Mouse (Mus musculus) cortical plate, adult 2 months (tissue): ENCODE results near the gene Ddx5. TPM values are rescaled to one million over a fixed set of nuclear protein-coding genes. Genes with fewer than 3 reads are reported as not detected.
A peak's percentile ranks its signal among the peaks of the same experiment; 100 is the strongest.
"Not testable (repeated sequence)": the region's sequence is repeated elsewhere in the genome, so short reads cannot be mapped to it uniquely, and the experiment has no call there.

Source experiments
- H3K27ac ChIP-seq: fragments of 200-500 bp; 2 replicates; pipeline ENCODE4 v1.5.1; 2012; ENCODE audit warnings: low read length, control low read depth, inconsistent platforms; ENCODE audit not compliant: insufficient read depth
- H3K4me1 ChIP-seq: fragments of 200-500 bp; 2 replicates; pipeline ENCODE4 v1.6.1; 2011; ENCODE audit warnings: low read length; ENCODE audit not compliant: control insufficient read depth, insufficient read depth
- H3K4me3 ChIP-seq: fragments of 200-500 bp; 2 replicates; pipeline ENCODE4 v1.5.1; 2011; ENCODE audit warnings: mild to moderate bottlenecking, low read length, control low read depth; ENCODE audit not compliant: insufficient read depth
- CTCF ChIP-seq: fragments of 200-500 bp; IDR thresholded peaks from 2 replicates; pipeline ENCODE4 v1.5.1; 2011; ENCODE audit warnings: mild to moderate bottlenecking, control low read depth, low read length; ENCODE audit not compliant: insufficient read depth; ENCODE audit errors: extremely low read depth
- POLR2A ChIP-seq: fragments of 200-500 bp; IDR thresholded peaks from 2 replicates; pipeline ENCODE4 v1.6.1; 2011; ENCODE audit warnings: mild to moderate bottlenecking, low read length, control low read depth; ENCODE audit not compliant: insufficient read depth; ENCODE audit errors: extremely low read depth
- polyA plus RNA-seq: library from polyadenylated mRNA; depleted of rRNA; stranded (reverse); fragments of >200 nt; gene quantifications from 2 replicates; pipeline ENCODE4 v1.2.3, GENCODE M21; 2012

Ddx5 gene
- polyA plus RNA-seq, 1 experiment, result 408 TPM

DNA sequence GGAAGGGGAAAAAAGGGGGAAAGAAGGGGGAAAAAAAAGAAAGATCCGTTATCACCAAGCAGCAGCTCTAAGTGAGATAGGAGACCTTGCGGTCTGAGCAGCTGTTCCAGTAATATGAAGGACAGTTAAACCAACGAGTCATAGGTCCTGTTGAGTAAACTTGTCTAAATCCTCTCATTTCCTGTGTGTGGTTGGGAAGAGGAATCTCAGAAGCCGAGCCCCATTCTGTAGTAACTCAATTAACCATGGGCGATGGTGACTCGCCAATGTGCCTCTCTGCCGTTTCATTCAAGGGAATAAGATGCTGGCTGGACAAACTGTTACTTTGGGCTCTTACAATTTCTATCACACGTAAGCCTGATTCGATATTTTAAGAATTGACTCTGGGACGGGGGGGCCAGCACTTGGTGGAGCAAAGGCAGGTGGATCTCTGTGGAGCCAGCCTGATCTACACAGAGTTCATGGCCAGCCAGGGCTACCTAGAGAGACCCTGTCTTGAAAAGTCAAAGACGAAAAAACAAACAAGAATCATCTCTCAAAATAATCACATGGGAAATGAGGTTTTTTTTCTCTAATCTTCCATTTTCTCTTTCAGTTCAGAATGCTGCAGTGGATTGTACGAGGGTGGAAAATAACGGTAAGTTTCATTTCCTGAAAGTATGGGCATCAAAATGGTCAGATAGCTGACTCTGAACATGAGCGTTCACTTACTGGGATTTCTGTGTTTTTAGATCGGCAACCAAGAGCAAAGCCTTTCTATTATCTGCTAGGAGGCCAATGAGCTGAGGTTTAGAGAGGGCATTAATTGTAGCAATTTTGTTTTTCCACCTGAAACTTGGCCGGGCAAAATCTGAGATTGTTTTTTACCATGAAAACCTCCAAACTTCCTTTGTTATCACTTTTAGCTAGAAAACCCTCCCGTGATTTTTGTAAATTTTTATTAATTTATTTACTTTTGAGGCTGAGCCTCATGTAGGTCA is 37.7 kb downstream of the Ddx5 start, which contains the start of gene Milr1:
Gene Milr1, plus strand, starts transcription at position 188 of the 980 bp plus-strand sequence.
- no peak within 1 kb of the TSS for H3K4me3 ChIP-seq
- TF ChIP-seq CTCF, result no peak
- no peak for TF ChIP-seq POLR2A
- H3K4me1 ChIP-seq, result no peaks in the 10 kb centered on the region
- H3K27ac ChIP-seq, result no peak within 1 kb of the TSS

DNA sequence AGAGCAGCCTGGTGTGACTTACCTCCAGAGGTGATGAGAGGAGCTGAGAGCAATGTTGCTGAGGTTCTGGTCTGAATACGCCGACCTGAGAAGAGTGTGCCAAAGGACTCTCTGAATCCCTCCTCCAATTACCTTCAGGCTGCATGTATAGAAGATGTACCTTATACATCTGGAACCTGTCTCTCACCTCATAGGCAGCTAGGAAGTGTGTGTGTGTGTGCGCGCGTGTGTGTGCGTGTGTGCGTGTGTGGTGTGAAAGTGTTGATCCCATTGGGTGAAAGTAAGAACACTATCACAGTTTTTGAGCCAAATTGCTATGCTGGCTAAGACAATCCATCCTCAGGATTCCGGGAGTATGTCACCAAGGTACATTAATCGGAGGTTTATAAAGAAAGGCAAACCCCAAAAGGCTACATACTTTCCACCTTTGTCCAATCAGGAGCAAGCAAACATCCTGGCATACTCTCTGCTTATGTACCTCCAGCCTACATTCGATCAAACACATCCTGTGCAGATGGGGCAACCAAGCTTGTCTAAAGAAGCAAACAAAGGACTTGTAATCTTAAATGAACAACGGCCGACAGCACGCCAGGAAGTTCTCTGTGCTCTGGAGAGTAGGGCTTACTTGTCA is 38.7 kb downstream of the Ddx5 start, which contains the start of gene Pecam1:
Gene Pecam1, minus strand, starts transcription at position 508 of the 631 bp plus-strand sequence.
- Histone ChIP-seq H3K4me3 (no peak within 1 kb of the TSS), H3K4me1 (no peaks in the 10 kb centered on the region), H3K27ac (no peak within 1 kb of the TSS)
- TF ChIP-seq POLR2A (no peak), CTCF (no peak)

DNA sequence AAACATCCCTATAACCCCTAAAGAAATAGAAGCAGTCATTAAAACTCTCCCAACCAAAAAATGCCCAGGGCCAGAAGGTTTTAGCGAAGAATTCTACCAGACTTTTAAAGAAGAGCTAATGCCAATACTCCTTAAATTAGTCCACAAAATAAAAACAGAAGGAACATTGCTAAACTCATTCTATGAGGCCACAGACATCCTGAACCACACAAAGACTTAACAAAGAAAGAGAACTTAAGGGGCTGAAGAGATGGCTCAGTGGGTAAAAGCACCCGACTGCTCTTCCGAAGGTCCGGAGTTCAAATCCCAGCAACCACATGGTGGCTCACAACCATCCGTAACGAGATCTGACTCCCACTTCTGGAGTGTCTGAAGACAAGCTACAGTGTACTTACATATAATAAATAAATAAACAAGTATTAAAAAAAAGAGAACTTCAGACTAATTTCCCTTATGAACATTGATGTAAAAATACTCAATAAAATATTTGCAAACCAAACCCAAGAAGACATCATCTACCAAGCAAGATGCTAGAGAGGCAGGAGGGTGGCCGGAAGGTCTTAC is 39.3 kb downstream of the Ddx5 start:
- not testable (repeated sequence) for H3K4me1 ChIP-seq, H3K4me3 ChIP-seq, H3K27ac ChIP-seq

DNA sequence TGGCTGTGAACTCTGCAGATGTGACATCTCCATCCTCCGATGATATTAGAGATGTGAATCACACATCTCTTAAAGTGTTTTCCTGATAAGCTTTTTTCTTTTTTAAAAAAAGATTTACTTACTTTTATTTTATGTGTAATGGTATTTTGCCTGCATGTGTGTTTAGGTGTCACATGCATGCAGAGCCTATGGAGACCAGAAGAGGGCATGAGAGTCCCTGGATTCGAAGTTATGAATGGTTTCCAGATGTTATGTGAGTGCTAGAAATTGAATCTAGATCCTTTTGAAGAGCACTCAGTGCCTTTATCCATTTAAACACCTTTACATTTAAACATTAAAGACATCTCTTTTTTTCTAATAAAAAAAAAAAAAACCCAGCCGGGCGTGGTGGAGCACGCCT is 44.0 kb downstream of the Ddx5 start:
- no peak overlapping the region for H3K27ac ChIP-seq
- no peaks in the 10 kb centered on the region for H3K4me1 ChIP-seq
- 0 out of 2 replicates have a peak, but pooled peaks have one; percentile 11 for TF ChIP-seq CTCF
- TF ChIP-seq POLR2A, result no peak
- no peak overlapping the region for H3K4me3 ChIP-seq

DNA sequence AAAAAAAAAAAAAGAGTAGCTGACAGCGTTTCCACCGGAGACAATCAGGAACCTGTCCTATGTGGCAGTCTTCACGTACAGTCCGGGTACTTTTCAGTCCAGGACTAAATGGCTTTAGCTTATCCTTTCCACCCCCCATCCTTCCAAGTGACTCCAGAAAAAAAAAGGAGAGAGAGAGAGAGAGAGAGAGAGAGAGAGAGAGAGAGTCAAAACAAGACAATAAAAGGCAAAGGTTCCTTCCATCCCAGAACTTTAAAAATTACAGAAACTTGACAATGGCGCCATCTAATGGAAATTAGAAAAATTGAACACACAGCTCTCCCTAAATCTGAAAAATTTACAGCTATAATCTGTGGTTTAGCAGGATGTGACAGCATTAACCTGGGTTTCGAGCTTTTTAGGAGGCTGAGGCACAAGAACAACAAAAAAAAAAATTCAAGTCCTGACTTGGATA is 46.6 kb downstream of the Ddx5 start:
- H3K4me1 ChIP-seq, result peaks cover 2% of the 10 kb centered on the region; the same call in 1 of the 2 replicates
- no peak overlapping the region for H3K27ac ChIP-seq
- TF ChIP-seq CTCF (no peak), POLR2A (no peak)
- H3K4me3 ChIP-seq, result no peak overlapping the region

DNA sequence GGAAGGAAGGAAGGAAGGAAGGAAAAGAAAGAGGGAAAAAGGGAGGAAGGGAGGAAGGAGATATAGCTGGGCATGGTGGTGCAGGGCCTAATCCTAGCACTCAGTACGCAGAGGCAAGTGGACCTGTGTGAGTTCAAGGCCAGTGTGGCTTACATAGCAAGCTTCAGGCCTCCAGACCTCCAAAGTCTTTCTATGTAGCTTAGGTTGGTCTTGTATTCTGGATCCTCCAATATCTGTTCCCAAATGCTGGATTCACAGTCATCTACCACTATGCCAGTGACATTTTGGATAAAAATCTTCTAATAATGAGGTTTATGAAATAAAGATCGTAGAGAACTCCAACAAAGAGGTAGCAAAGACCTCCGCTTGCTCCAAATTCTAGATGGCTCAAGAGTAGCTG is 47.2 kb downstream of the Ddx5 start:
- TF ChIP-seq POLR2A, result no peak
- TF ChIP-seq CTCF, result no peak
- Histone ChIP-seq H3K4me3 (no peak overlapping the region), H3K27ac (no peak overlapping the region), H3K4me1 (peaks cover 2% of the 10 kb centered on the region; the same call in 1 of the 2 replicates)

DNA sequence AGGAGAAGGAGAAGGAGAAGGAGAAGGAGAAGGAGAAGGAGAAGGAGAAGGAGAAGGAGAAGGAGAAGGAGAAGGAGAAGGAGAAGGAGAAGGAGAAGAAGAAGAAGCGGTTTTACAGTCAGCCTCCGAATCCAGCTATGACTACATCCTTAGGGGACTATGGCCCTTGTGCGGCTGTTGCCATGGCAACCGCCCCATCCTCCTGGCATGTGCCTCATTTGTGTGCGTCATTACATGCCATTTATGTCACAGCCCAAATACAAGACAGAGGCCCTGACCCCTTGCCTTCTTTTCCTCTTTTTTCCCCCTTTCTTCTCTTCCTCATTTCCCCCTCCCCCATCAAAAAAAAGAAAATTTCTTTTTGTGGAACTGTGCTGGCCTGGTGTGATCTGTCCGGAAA is 47.8 kb downstream of the Ddx5 start:
- peaks cover 3% of the 10 kb centered on the region; the same call in 1 of the 2 replicates for H3K4me1 ChIP-seq
- no peak overlapping the region for H3K27ac ChIP-seq
- TF ChIP-seq POLR2A, result no peak
- TF ChIP-seq CTCF, result no peak
- no peak overlapping the region for H3K4me3 ChIP-seq

DNA sequence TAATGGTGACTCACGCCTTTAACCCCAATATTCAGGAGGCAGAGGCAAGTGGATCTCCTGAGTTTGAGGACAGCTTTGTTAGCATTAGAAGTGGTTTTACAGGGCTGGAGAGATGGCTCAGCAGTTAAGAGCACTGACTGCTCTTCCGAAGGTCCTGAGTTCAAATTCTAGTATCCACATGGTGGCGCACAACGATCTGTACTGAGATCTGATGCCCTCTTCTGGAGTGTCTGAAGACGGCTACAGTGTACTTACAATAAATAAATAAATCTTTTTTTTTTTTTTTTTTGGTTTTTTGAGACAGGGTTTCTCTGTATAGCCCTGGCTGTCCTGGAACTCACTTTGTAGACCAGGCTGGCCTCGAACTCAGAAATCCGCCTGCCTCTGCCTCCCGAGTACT is 48.3 kb downstream of the Ddx5 start:
- H3K4me3 ChIP-seq, H3K27ac ChIP-seq, H3K4me1 ChIP-seq: not testable (repeated sequence)

DNA sequence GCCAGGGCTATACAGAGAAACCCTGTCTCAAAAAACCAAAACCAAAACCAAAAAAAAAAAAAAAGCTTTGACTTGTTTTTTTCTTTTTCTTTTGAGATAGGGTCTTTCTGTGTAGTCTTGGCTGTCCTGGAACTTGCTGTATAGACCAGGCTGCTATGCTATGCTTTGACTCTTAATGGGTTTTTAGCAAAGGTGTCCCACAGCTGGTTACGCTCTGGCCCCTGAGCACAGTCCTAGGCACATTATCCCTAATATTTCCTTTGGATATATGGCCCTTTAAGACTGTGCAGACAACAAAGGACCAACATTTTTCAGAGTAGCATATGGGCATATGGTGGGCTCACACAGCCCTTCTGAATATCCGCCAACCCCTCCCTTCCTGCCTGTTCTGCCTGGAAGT is 49.9 kb downstream of the Ddx5 start:
- Histone ChIP-seq H3K4me1 (peaks cover 3% of the 10 kb centered on the region; the same call in 1 of the 2 replicates), H3K4me3 (no peak overlapping the region), H3K27ac (no peak overlapping the region)
- TF ChIP-seq CTCF (no peak), POLR2A (no peak)
